Comparison of ENCODE assay signal across 7 mouse cellular contexts in the genomic region with DNA sequence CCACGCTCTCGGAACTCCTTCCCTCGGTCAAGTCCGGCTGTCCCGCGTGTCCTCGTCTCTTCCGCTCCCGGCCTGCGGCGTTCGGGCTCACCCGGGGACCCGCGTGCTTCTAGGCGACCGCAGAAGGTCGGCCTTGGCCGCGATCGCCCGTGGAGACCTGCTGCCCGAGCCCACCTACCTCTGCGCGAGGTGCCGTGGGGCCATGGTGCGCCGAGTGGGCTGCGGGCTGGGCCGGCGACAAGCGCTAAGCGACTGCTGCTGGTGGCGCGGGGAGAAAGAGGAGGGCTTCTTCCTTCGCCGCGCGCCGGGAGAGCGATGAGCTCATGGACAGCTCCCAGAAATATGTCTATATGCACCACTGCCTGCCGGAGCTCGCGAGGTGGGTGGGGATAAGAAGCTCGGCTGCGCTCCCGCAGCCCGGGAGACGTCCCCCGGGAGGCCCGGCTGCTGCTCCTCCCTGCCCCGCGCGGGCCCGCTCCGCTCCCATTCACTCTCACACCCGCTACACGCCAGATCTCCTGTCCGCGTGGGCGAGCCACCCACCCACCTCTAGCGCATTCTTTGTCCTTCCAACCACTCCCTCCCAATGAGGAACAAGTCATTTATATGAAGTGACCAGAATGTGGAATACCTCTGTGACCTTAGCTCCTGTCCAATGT. TPM values are rescaled to one million over a fixed set of nuclear protein-coding genes. Genes with fewer than 3 reads are reported as not detected.
DNase-seq lines count a peak whose midpoint lies in the region; ATAC-seq and TF ChIP-seq lines count a peak whose summit lies in the region.

A gene (minus strand): TSS at position 609 of the 659 bp plus-strand sequence.

- 0 out of 2 replicates have a peak within 1 kb of the TSS, but pooled peaks have one; percentile 4 for H3K27ac ChIP-seq in cerebellum, adult 2 months (ENCODE audit: insufficient read depth, low read length)
- H3K27ac ChIP-seq in midbrain, embryonic 10.5 days (replicated peaks), result peak within 1 kb of the TSS; percentile 87
- H3K27ac ChIP-seq in stomach, embryonic 15.5 days, result no peak within 1 kb of the TSS

- ATAC-seq in hematopoietic stem cell, adult 5-6 weeks (replicated peaks in 1 of 2; ENCODE audit: insufficient read depth in 1 of 2, low FRiP score in 2 of 2, low TSS enrichment in 1 of 2, low read depth in 1 of 2, poor library complexity in 2 of 2, severe bottlenecking in 2 of 2), result peak; percentile 51 to 55; a peak in 3 of 4 replicates
- peak; percentile 79 for ATAC-seq in stomach, embryonic 15.5 days (ENCODE audit: insufficient read depth, low FRiP score, low read depth)

- H3K27me3 ChIP-seq in cerebellum, adult 2 months (ENCODE audit: control insufficient read depth, insufficient read depth, low read length), result no peaks in the 10 kb centered on the region
- peaks cover 45% of the 10 kb centered on the region for H3K27me3 ChIP-seq in midbrain, embryonic 10.5 days (ENCODE audit: low read depth, poor library complexity, severe bottlenecking)
- peaks cover 26% of the 10 kb centered on the region for H3K27me3 ChIP-seq in stomach, embryonic 15.5 days (replicated peaks)

- H3K9me3 ChIP-seq in midbrain, embryonic 10.5 days (replicated peaks), result 0 out of 2 replicates have a peak, but pooled peaks cover 4% of the 10 kb centered on the region
- H3K9me3 ChIP-seq in stomach, embryonic 15.5 days, result no peaks in the 10 kb centered on the region

- no peak for TF ChIP-seq CTCF in cerebellum, adult 2 months (IDR thresholded peaks at IDR 0.05; ENCODE audit: borderline replicate concordance, insufficient read depth, low read depth, low read length)

- H3K4me1 ChIP-seq in cerebellum, adult 2 months (ENCODE audit: control insufficient read depth, insufficient read depth, low read length), result peaks cover 5% of the 10 kb centered on the region; the same call in 1 of the 2 replicates
- peaks cover 15% of the 10 kb centered on the region for H3K4me1 ChIP-seq in midbrain, embryonic 10.5 days
- H3K4me1 ChIP-seq in stomach, embryonic 15.5 days, result peaks cover 15% of the 10 kb centered on the region

- peak; percentile 49 to 59 for DNase-seq in adrenal gland, adult 18-20 months (ENCODE audit: low spot score in 2 of 2)
- DNase-seq in cerebellum, adult 2 months, result peak; percentile 57 to 66
- DNase-seq in frontal cortex, adult 2 months (ENCODE audit: extremely low spot score in 1 of 2, low spot score in 1 of 2), result peak; percentile 38 to 77
- DNase-seq in left cerebral cortex, adult 8-10 months (ENCODE audit: low spot score in 2 of 2), result peak; percentile 40 to 77
- DNase-seq in midbrain, embryonic 10.5 days (ENCODE audit: low spot score), result peak; percentile 67

- 1% methylated on average over 61 of the region's 62 CpGs for WGBS in cerebellum, adult 2 months
- under 1% methylated on average over 60 of the region's 62 CpGs for WGBS in midbrain, embryonic 10.5 days
- under 1% methylated on average over 58 of the region's 62 CpGs for WGBS in stomach, embryonic 15.5 days

- peak within 1 kb of the TSS; percentile 99 for H3K4me2 ChIP-seq in stomach, embryonic 15.5 days

- peak within 1 kb of the TSS; percentile 79 for H3K4me3 ChIP-seq in cerebellum, adult 2 months (replicated peaks; ENCODE audit: insufficient read depth, low read depth, low read length)
- H3K4me3 ChIP-seq in midbrain, embryonic 10.5 days, result peak within 1 kb of the TSS; percentile 82
- H3K4me3 ChIP-seq in stomach, embryonic 15.5 days (replicated peaks), result peak within 1 kb of the TSS; percentile 60

- H3K36me3 ChIP-seq in midbrain, embryonic 10.5 days, result no peaks in the 10 kb centered on the region
- H3K36me3 ChIP-seq in stomach, embryonic 15.5 days, result no peaks in the 10 kb centered on the region

- peak; percentile 34; the same call in 1 of the 2 replicates for TF ChIP-seq POLR2A in cerebellum, adult 2 months (IDR thresholded peaks at IDR 0.05; ENCODE audit: borderline replicate concordance, insufficient read depth, low read length)

- H3K9ac ChIP-seq in stomach, embryonic 15.5 days, result peak within 1 kb of the TSS; percentile 38; the same call in 1 of the 2 replicates

RNA-seq across cellular contexts. Expression of the gene that starts here (rescaled TPM):
- total RNA-seq in adrenal gland, adult 18-20 months (2021), result 10 to 100 TPM; 31.1 to 47.3 TPM
- 446 and 457 TPM in 2 replicates for polyA plus RNA-seq in cerebellum, adult 2 months (2012; rRNA removed)
- 380 and 402 TPM in 2 replicates for polyA plus RNA-seq in frontal cortex, adult 2 months (2012; rRNA removed)
- 0.25 TPM in 1 of 2 replicates, not detected in the other for total RNA-seq in hematopoietic stem cell, adult 5-6 weeks (2017)
- total RNA-seq in left cerebral cortex, adult 8-10 months (2022), result 100 to 1,000 TPM; 772 to 913 (median 838) TPM
- polyA plus RNA-seq in midbrain, embryonic 10.5 days (2016; fragmentation: Nextera tagmentation; extraction: Ambion mirVana), result 40.4 and 60.8 TPM in 2 replicates
- 32.0 and 32.2 TPM in 2 replicates for polyA plus RNA-seq in stomach, embryonic 15.5 days (2015; fragmentation: Nextera tagmentation; extraction: Ambion mirVana)

Comparison
In these comparisons a context has a peak if more than half of its experiments do, and no peak if none do; other contexts are left out.
1. RNA of the gene that starts here (total RNA-seq): 772 to 913 TPM in left cerebral cortex, adult 8-10 months and 31.1 to 47.3 TPM in adrenal gland, adult 18-20 months; 0.25 TPM in hematopoietic stem cell, adult 5-6 weeks; every median in the first group is over 10 times any median in the second.
2. RNA of the gene that starts here (total RNA-seq): 772 to 913 TPM in left cerebral cortex, adult 8-10 months; 31.1 to 47.3 TPM in adrenal gland, adult 18-20 months; every median in the first group is over 10 times any median in the second.
3. Peak in ATAC-seq in hematopoietic stem cell, adult 5-6 weeks; RNA of the gene not detected or under 1 TPM.
4. Peak in every context shown above with its lines, with median percentiles within 50 percentile points of each other: DNase-seq and H3K4me3 ChIP-seq.